Mouse (Mus musculus): Measurements from ENCODE around the gene Pkmyt1.
A peak's percentile ranks its signal among the peaks of the same experiment; 100 is the strongest.

Pkmyt1 gene

GRCm38 (mm10) chr17:23725999-23726757 is at the start of gene Pkmyt1:
Gene Pkmyt1, plus strand, starts transcription at chr17:23726336.
- DNase-seq, result peak; percentile 95 to 96

DNA sequence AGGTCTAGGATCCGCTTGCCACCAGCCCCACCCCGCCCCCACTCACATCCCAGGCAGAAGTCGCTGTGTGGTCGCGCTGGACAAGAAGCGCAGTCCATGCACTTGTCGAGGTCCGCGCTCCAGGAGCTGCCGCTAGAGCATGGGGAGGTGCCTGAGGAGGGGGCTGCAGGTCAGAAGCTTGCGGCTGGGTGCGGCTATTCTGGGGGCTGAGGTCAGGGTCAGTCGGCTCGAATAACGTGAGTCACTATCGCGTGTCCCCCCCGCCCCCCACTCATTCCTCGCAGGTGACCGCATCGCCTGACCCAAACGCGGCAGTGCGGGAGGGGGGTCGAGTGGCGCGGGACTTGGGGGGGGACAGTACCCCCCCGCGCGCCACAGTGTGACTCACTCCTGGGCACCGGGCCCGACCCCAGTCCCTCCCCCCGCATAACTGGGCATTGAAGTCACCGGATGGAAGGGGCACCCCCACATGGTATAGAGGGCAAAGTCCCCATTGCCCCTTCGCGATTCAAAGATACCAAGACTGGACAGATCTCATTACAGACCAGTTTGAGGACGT is 49.6 kb upstream of the Pkmyt1 start:
- peak in 1 of 2 experiments; percentile 52 for DNase-seq

GRCm38 (mm10) chr17:23677236-23677679 is 48.9 kb upstream of the Pkmyt1 start, which contains the start of gene Tnfrsf12a:
Gene Tnfrsf12a, minus strand, starts transcription at chr17:23677468.
- DNase-seq, result peak; percentile 87 to 92

GRCm38 (mm10) chr17:23679127-23679835 is 46.9 kb upstream of the Pkmyt1 start, which contains the start of gene Cldn6:
Gene Cldn6, plus strand, starts transcription at chr17:23679249.
- no peak for DNase-seq

GRCm38 (mm10) chr17:23680336-23680735 is 45.8 kb upstream of the Pkmyt1 start:
- DNase-seq, result no peak

- no peak for DNase-seq
These were observed 45.0 kb upstream of the Pkmyt1 start for GRCm38 (mm10) chr17:23681086-23681485.

DNA sequence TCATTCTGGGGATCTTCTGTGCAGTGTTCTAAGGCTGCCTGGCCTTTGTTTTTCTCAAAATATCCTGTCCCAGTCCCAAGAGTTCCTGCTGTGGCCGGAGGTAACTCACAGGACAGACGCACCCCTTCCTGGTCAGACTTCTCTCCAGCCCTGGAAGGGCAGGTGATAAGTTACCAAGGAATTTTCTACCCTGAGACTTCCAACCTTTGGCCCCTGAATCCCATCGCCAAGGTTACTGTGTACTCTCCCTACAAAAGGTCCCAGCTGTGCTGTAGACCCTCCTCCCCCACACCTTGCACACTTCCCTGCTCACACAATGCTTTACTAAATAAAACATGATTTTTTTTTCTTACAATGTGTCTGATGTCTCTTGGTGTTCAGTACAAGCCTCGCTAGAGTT is 44.0 kb upstream of the Pkmyt1 start:
- DNase-seq, result no peak

- no peak for DNase-seq
These were observed 43.6 kb upstream of the Pkmyt1 start for GRCm38 (mm10) chr17:23682530-23682929.

GRCm38 (mm10) chr17:23683226-23683625 is 42.9 kb upstream of the Pkmyt1 start:
- DNase-seq, result no peak

DNA sequence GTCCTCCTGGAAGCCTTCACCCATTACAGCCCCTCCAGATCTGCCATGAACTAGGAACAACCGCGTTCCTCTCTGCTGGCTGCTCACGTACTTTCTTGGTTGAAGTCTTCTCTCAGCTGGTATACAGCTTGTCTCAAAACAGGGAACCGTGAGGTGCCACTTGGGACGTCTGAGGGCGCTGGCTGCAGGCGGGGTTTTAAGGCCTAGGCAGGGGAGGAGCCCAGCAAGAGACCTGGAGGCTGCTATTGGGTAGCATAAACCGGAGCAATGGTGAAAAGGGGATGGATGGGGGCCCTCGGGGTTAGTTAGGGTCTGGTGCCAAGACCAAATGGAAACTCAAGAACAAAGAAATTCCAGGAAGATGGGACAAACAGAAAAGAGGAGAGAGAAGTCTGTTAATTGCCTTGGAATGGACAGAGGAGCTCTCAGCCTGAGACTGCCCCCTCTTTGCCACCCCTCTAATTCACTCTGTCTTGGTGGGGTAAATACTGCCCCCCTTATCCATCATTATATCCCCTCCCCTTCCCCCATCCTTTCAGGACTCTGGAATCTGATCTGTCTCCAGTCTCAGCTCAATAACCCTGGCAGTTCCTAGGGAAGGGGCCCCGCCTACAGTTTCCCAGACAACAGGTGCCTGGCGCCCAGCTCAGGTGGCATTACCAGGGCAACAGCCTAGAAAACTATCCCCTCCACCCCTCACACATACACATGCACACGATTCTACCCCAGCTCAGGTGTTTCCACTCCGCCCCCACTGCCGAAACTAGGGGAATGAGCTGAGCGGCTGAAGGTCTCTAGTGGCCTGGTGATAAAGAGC is 42.1 kb upstream of the Pkmyt1 start, which contains the start of gene Cldn9:
Gene Cldn9 (minus strand): TSS at position 171 of the 817 bp plus-strand sequence.
- no peak for DNase-seq

DNA sequence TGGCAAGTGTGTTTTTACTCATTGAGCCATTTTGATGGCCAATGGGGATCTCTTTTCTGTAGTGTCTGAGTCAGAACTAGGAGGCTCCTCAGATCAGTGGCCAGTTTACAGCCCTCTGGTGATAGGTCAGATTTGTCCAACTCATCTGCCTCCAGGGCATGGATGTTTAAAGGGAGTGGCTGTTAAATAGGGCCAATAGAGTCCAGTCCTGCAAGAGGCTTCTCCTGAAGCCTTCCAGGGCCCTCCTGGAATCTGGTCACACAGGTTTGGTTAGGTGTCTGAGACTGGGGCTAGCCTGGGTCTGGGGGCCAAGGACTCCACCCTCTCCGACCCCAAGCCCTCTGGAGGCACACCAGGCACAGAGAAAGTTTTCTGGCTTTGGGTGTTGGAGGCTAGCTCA is 31.6 kb upstream of the Pkmyt1 start:
- DNase-seq, result no peak

GRCm38 (mm10) chr17:23695801-23696200 is 30.3 kb upstream of the Pkmyt1 start:
- no peak for DNase-seq

- peak; percentile 12 to 29 for DNase-seq
These were observed 26.7 kb upstream of the Pkmyt1 start for GRCm38 (mm10) chr17:23699131-23700077.

DNA sequence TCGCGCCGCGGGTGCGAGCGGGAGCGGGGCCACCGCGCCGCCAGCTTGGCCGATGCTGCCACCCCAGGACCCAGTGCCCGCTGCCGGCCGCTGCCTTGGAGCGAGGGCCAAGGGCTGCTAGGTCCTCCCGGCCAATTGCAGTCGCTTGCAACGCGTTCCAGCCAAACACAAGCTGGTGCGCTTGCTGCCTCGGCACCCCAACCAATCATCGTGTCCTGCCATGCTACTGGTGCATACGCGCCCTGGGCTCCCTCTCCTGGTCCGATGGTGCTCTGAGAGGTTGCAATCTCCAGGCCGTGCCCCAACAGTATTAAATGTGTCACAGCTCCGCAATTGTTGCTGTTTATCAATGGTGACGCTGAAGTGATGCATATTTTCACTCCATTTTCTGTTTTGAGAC is 26.1 kb upstream of the Pkmyt1 start:
- DNase-seq, result peak; percentile 78 to 82

DNA sequence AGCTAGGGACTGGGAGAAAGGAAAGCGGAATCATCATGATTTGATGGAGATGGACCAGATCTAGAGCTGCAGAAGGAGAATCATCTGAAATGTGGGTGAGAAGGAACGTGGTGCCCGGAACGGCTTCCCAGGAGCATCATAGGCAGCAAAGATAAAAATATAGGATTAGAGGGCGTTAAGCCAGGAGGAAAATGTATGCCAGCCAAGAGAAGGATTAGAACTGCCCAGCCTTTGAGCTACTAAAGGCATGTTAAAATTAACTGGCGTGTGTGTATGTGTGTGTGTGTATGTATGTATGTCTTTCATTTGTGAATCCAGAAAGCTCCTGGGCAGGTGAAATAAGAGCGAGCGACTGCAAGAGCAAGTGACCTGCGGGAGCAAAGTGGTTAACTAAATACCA is 22.8 kb upstream of the Pkmyt1 start:
- no peak for DNase-seq

- DNase-seq, result no peak
These were observed 21.4 kb upstream of the Pkmyt1 start for GRCm38 (mm10) chr17:23704741-23705140.

GRCm38 (mm10) chr17:23705525-23706104 is 20.5 kb upstream of the Pkmyt1 start:
- no peak for DNase-seq

DNA sequence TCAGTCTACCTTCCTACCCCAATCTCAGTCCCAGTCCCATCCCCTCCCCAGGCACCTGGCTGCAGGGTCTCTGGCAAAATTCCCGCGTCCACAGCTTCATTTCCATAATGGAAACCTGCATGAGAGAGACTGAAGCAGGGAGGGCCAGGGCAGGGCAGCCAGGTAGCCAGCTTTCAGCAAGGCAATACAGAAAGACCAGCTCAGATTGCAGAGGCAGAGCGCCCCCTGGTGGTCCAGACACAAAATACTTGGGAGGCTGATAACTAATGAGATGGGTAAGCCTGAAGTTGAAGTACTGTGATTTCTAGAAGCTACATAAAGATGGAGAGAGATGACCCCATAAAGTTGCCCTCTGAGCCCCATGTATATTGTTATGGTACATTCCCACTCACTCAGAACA is 19.9 kb upstream of the Pkmyt1 start:
- DNase-seq, result peak; percentile 60 to 64

DNA sequence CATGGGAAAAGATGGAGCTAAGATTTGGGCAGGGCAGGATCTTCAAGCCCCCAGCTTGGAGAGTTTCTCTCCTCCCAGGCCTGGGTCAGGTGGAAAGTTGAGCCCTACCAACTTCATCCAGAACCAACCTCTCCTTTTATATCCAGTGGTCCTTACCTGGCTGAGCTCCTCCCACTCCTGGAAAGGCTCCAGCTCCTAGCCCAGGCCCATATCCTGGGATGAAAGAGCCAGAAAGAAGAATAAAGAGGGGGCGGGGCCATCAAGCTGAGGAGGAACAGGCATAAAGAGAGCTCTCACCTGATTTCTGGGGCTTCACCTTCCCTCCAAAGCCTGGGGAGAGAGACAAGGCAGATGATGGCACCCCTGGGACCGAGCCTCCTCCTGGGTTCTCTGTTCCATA is 9.1 kb upstream of the Pkmyt1 start:
- no peak for DNase-seq

GRCm38 (mm10) chr17:23719455-23719854 is 6.7 kb upstream of the Pkmyt1 start:
- no peak for DNase-seq

GRCm38 (mm10) chr17:23721886-23722285 is 4.2 kb upstream of the Pkmyt1 start:
- no peak for DNase-seq
